Mouse (Mus musculus) embryonic facial prominence, embryonic 15.5 days (tissue): ENCODE data around the gene Apmap. TPM values are rescaled to one million over a fixed set of nuclear protein-coding genes. Genes with fewer than 3 reads are reported as not detected.

Source experiments
- ATAC-seq: fragments of 200-750 bp; cut with Nextera tagmentation; 2 replicates; pipeline ENCODE4 v1.8.0; 2017; ENCODE audit warnings: low read depth, moderate TSS enrichment; ENCODE audit not compliant: insufficient number of reproducible peaks, low FRiP score, low TSS enrichment
- H3K27ac ChIP-seq: fragments of 300-500 bp; sonication (generic); replicated peaks from 2 replicates; pipeline ENCODE4 v1.5.1; 2015; ENCODE audit warnings: mild to moderate bottlenecking, inconsistent platforms
- H3K27me3 ChIP-seq: fragments of 300-500 bp; sonication (generic); 2 replicates; pipeline ENCODE4 v1.6.1; 2015; ENCODE audit warnings: inconsistent platforms
- H3K36me3 ChIP-seq: fragments of 300-500 bp; sonication (generic); 2 replicates; pipeline ENCODE4 v1.6.1; 2015; ENCODE audit warnings: mild to moderate bottlenecking, inconsistent platforms
- H3K4me1 ChIP-seq: fragments of 300-500 bp; sonication (generic); 2 replicates; pipeline ENCODE4 v1.6.1; 2015; ENCODE audit warnings: inconsistent platforms
- H3K4me2 ChIP-seq: fragments of 300-500 bp; sonication (generic); replicated peaks from 2 replicates; pipeline ENCODE4 v1.6.1; 2015; ENCODE audit warnings: mild to moderate bottlenecking, inconsistent platforms
- H3K4me3 ChIP-seq: fragments of 300-500 bp; sonication (generic); replicated peaks from 2 replicates; pipeline ENCODE4 v1.5.1; 2015; ENCODE audit warnings: mild to moderate bottlenecking, inconsistent platforms
- H3K9ac ChIP-seq: fragments of 300-500 bp; sonication (generic); 2 replicates; pipeline ENCODE4 v1.6.1; 2015; ENCODE audit warnings: inconsistent platforms
- H3K9me3 ChIP-seq: fragments of 300-500 bp; sonication (generic); replicated peaks from 2 replicates; pipeline ENCODE4 v1.6.1; 2016; ENCODE audit warnings: inconsistent platforms
- WGBS: fragments of 180-500 bp; shearing (Covaris S2); methylation state at CpG from one replicate; pipeline ENCODE4 v1.1.7; 2015; 5-methylcytosine and 5-hydroxymethylcytosine counted together
- polyA plus RNA-seq: library from polyadenylated mRNA; unstranded; fragments of >200 nt; fragmentation: Nextera tagmentation; extraction: Ambion mirVana; gene quantifications from 2 replicates; pipeline ENCODE4 v1.2.1, GENCODE M21; 2015

Gene Apmap
- polyA plus RNA-seq, 1 experiment from 2014 or later = 37.1 TPM

- Histone ChIP-seq H3K4me2 (peak overlapping the region; percentile 67), H3K4me3 (peak overlapping the region; percentile 96), H3K4me1 (peaks cover 12% of the 10 kb centered on the region), H3K9me3 (no peaks in the 10 kb centered on the region), H3K27me3 (no peaks in the 10 kb centered on the region), H3K9ac (peak overlapping the region; percentile 88; the same call in 1 of the 2 replicates), H3K36me3 (no peaks in the 10 kb centered on the region), H3K27ac (peak overlapping the region; percentile 69)
- 1% methylated on average over 10 of the region's 10 CpGs for WGBS
- ATAC-seq = peak; percentile 49
Measured at GRCm38 (mm10) chr2:150608872-150609560, 649 bp upstream of the Apmap start.

GRCm38 (mm10) chr2:150607086-150607485 lies 1.3 kb downstream of the Apmap start:
- Histone ChIP-seq H3K9me3 (no peaks in the 10 kb centered on the region), H3K4me1 (peaks cover 12% of the 10 kb centered on the region), H3K27ac (no peak overlapping the region), H3K9ac (no peak overlapping the region), H3K4me3 (no peak overlapping the region; the same call in 1 of the 2 replicates), H3K36me3 (no peaks in the 10 kb centered on the region), H3K4me2 (peak overlapping the region; percentile 67), H3K27me3 (no peaks in the 10 kb centered on the region)
- 75% methylated on average over 1 of the region's 1 CpGs for WGBS
- no peak for ATAC-seq

- 81% methylated on average over 2 of the region's 2 CpGs for WGBS
- Histone ChIP-seq H3K4me1 (peaks cover 12% of the 10 kb centered on the region), H3K36me3 (no peaks in the 10 kb centered on the region), H3K9ac (no peak overlapping the region), H3K9me3 (no peaks in the 10 kb centered on the region), H3K27me3 (no peaks in the 10 kb centered on the region), H3K4me3 (no peak overlapping the region), H3K27ac (no peak overlapping the region), H3K4me2 (no peak overlapping the region)
- no peak for ATAC-seq
Measured at GRCm38 (mm10) chr2:150604802-150605201, 3.6 kb downstream of the Apmap start.

- no peak overlapping the region for H3K9ac ChIP-seq
- 92% methylated on average over 2 of the region's 2 CpGs for WGBS
- ATAC-seq = no peak
- no peaks in the 10 kb centered on the region for H3K27me3 ChIP-seq
- H3K4me3 ChIP-seq = no peak overlapping the region
- H3K9me3 ChIP-seq = no peaks in the 10 kb centered on the region
- H3K36me3 ChIP-seq = no peaks in the 10 kb centered on the region
- H3K27ac ChIP-seq = no peak overlapping the region
- no peak overlapping the region for H3K4me2 ChIP-seq
- peaks cover 2% of the 10 kb centered on the region for H3K4me1 ChIP-seq
Measured at GRCm38 (mm10) chr2:150602166-150602565, 6.2 kb downstream of the Apmap start.

DNA sequence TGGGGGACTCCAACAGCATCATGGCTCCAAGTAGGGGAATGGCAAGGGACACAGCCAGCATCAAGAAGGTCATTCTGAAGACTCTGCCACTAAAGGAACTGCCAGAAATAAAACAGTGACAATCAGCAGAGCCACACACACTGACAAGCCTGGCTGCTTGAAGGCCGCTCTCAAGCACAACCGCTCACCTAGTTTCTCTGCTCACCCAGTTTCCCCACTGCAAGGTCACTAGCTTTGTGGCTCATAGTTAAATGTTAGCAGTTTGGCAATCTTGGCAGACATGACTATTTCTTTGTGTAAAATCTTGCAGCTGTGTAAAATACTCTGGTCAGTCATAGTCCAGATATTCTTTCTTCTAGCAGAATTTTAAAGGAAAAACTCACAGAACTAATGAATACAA lies 8.1 kb downstream of the Apmap start:
- no peak overlapping the region for H3K4me3 ChIP-seq
- WGBS = 93% methylated on average over 2 of the region's 2 CpGs
- no peaks in the 10 kb centered on the region for H3K36me3 ChIP-seq
- no peaks in the 10 kb centered on the region for H3K27me3 ChIP-seq
- no peaks in the 10 kb centered on the region for H3K9me3 ChIP-seq
- no peak overlapping the region for H3K4me2 ChIP-seq
- no peak overlapping the region for H3K9ac ChIP-seq
- no peak for ATAC-seq
- no peak overlapping the region for H3K27ac ChIP-seq
- H3K4me1 ChIP-seq = no peaks in the 10 kb centered on the region

GRCm38 (mm10) chr2:150595411-150596190 lies 12.8 kb downstream of the Apmap start:
- no peak overlapping the region for H3K9ac ChIP-seq
- no peaks in the 10 kb centered on the region for H3K9me3 ChIP-seq
- no peak overlapping the region for H3K4me3 ChIP-seq
- ATAC-seq = no peak
- H3K27me3 ChIP-seq = no peaks in the 10 kb centered on the region
- no peak overlapping the region for H3K4me2 ChIP-seq
- H3K36me3 ChIP-seq = peaks cover 19% of the 10 kb centered on the region
- no peaks in the 10 kb centered on the region for H3K4me1 ChIP-seq
- H3K27ac ChIP-seq = no peak overlapping the region
- 89% methylated on average over 3 of the region's 3 CpGs for WGBS

DNA sequence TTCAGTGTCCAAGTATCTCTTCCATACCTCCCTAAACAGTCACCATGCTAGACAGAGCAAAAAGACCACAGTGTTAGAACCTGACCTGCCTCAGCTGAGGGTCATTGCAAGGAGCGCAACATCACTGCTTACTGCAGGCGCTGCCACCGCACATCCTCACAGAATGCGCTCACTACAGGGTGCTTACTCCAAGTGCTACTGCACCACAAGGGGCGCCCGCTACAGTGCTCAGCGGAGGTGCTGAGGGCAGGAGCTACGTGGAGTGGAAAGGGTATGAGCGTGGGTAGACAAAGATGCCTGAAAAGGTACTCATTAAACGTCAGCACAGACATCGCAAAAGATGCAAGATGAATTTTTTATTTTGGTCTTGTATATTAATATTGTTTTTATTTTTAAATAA lies 19.3 kb downstream of the Apmap start:
- no peak overlapping the region for H3K27ac ChIP-seq
- no peak overlapping the region for H3K4me2 ChIP-seq
- no peaks in the 10 kb centered on the region for H3K27me3 ChIP-seq
- H3K4me3 ChIP-seq = no peak overlapping the region
- H3K4me1 ChIP-seq = no peaks in the 10 kb centered on the region
- WGBS = 80% methylated on average over 11 of the region's 11 CpGs
- no peak for ATAC-seq
- no peaks in the 10 kb centered on the region for H3K9me3 ChIP-seq
- peaks cover 58% of the 10 kb centered on the region for H3K36me3 ChIP-seq
- no peak overlapping the region for H3K9ac ChIP-seq

DNA sequence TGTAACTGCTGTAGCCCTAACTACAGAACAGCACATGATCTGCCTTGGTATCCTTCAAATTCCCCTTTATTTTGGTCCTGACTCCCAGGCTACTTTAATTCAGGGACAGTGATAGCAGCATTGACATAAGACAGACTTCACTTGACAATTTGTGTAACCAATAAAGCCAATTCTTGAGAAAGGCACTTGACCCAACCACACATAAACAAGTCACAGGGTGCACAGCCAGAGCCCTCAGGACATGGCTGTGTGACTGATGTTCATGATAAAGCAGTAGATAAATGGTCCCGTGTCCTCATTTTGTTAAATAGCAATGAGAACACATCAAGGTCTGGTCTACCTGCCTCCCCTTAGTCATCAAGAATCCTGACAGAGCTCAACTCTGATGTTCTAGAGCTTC lies 28.7 kb downstream of the Apmap start:
- Histone ChIP-seq H3K9ac (no peak overlapping the region), H3K4me2 (no peak overlapping the region), H3K9me3 (no peaks in the 10 kb centered on the region), H3K4me3 (no peak overlapping the region), H3K27me3 (no peaks in the 10 kb centered on the region), H3K4me1 (no peaks in the 10 kb centered on the region), H3K36me3 (peaks cover 16% of the 10 kb centered on the region), H3K27ac (no peak overlapping the region)
- ATAC-seq = no peak
- WGBS = 69% methylated on average over 1 of the region's 1 CpGs

DNA sequence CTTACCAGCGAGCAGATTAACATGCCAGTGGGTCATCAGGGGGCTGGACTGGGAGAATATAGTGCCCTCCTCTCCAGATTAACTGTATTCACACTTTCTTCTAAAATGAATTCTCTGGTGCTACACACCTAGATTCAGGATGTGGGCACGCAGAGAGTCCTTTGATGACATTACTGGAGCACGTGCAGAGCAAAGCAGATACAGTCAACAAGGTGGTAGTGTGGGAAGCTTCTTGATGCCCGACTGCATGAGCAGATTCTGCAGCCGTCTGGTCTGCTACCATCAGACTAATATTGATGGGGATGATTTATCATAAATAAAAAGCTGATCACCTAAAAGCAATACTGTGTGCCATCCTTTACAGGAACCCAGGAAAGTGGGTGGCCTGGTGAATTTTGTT lies 29.8 kb downstream of the Apmap start:
- no peak overlapping the region for H3K9ac ChIP-seq
- ATAC-seq = no peak
- no peaks in the 10 kb centered on the region for H3K4me1 ChIP-seq
- no peak overlapping the region for H3K4me2 ChIP-seq
- H3K27me3 ChIP-seq = no peaks in the 10 kb centered on the region
- H3K36me3 ChIP-seq = peaks cover 7% of the 10 kb centered on the region; the same call in 1 of the 2 replicates
- no peak overlapping the region for H3K27ac ChIP-seq
- H3K4me3 ChIP-seq = no peak overlapping the region
- 84% methylated on average over 5 of the region's 5 CpGs for WGBS
- no peaks in the 10 kb centered on the region for H3K9me3 ChIP-seq

DNA sequence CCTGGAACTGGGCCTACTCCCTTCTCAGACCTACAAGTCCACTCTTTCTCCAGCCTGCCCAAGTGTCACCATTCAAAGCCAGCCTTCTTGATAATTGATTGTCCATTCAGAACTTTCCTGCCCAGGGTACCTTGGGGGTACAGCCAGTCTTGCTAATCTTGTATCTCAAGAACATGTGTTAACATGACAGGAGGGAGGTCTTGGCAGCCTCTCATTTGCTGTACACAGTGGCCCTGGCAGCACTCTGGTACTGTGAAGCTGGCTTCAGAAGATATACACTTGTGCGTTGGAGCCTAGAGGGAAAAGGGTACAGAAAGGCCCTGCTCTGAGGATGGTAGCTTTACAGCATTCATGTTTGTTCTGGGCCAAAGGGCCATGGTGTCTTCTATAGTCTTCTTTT lies 32.1 kb downstream of the Apmap start:
- WGBS = 86% methylated on average over 1 of the region's 1 CpGs
- H3K4me1 ChIP-seq = no peaks in the 10 kb centered on the region
- no peaks in the 10 kb centered on the region for H3K36me3 ChIP-seq
- no peaks in the 10 kb centered on the region for H3K27me3 ChIP-seq
- no peaks in the 10 kb centered on the region for H3K9me3 ChIP-seq
- no peak overlapping the region for H3K9ac ChIP-seq
- no peak overlapping the region for H3K4me2 ChIP-seq
- no peak overlapping the region for H3K4me3 ChIP-seq
- ATAC-seq = no peak
- H3K27ac ChIP-seq = no peak overlapping the region

DNA sequence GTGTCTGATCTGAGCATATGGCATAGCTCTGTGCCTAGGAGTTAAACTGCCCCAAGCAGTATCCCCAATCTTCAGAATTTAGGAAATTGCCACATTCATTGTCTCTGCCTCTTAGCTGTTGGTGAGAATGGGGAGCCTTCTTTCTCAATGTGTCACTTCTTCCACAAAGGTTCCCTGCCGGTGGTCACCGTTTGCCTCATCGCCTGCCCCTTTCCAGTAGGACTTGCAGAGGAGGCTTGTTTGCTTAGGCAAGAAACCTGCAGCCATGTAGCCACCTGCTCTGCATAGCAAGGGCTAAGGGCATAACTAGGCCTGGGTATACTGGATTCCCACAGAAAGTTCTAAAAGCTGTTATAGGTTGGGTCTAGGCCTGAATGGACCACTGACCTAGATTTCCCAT lies 35.9 kb downstream of the Apmap start:
- no peak overlapping the region for H3K9ac ChIP-seq
- no peaks in the 10 kb centered on the region for H3K27me3 ChIP-seq
- no peaks in the 10 kb centered on the region for H3K4me1 ChIP-seq
- ATAC-seq = no peak
- no peaks in the 10 kb centered on the region for H3K9me3 ChIP-seq
- no peak overlapping the region for H3K4me2 ChIP-seq
- no peak overlapping the region for H3K27ac ChIP-seq
- 81% methylated on average over 3 of the region's 3 CpGs for WGBS
- no peak overlapping the region for H3K4me3 ChIP-seq
- no peaks in the 10 kb centered on the region for H3K36me3 ChIP-seq
